Mouse (Mus musculus) stomach, embryonic 15.5 days (tissue): Measurements from ENCODE around the gene Slit3. TPM values are rescaled to one million over a fixed set of nuclear protein-coding genes. Genes with fewer than 3 reads are reported as not detected.

Experiments
- ATAC-seq: fragments of 200-750 bp; cut with Nextera tagmentation; 2 replicates; pipeline ENCODE4 v1.8.0; 2017; ENCODE audit warnings: low read depth, moderate number of reproducible peaks, moderate TSS enrichment; ENCODE audit not compliant: insufficient read depth, low FRiP score
- H3K27ac ChIP-seq: fragments of 300-500 bp; sonication (generic); 2 replicates; pipeline ENCODE4 v1.5.1; 2015; ENCODE audit warnings: mild to moderate bottlenecking, inconsistent platforms
- H3K27me3 ChIP-seq: fragments of 300-500 bp; sonication (generic); replicated peaks from 2 replicates; pipeline ENCODE4 v1.6.1; 2015; ENCODE audit warnings: inconsistent platforms
- H3K36me3 ChIP-seq: fragments of 300-500 bp; sonication (generic); 2 replicates; pipeline ENCODE4 v1.6.1; 2015; ENCODE audit warnings: inconsistent platforms
- H3K4me1 ChIP-seq: fragments of 300-500 bp; sonication (generic); 2 replicates; pipeline ENCODE4 v1.6.1; 2015; ENCODE audit warnings: inconsistent platforms
- H3K4me2 ChIP-seq: fragments of 300-500 bp; sonication (generic); 2 replicates; pipeline ENCODE4 v1.6.1; 2015; ENCODE audit warnings: mild to moderate bottlenecking, inconsistent platforms
- H3K4me3 ChIP-seq: fragments of 300-500 bp; sonication (generic); replicated peaks from 2 replicates; pipeline ENCODE4 v1.5.1; 2015; ENCODE audit warnings: inconsistent platforms
- H3K9ac ChIP-seq: fragments of 300-500 bp; sonication (generic); 2 replicates; pipeline ENCODE4 v1.6.1; 2015; ENCODE audit warnings: inconsistent platforms
- H3K9me3 ChIP-seq: fragments of 300-500 bp; sonication (generic); 2 replicates; pipeline ENCODE4 v1.6.1; 2016; ENCODE audit warnings: inconsistent platforms
- WGBS: fragments of 180-500 bp; shearing (Covaris S2); methylation state at CpG from one replicate; pipeline ENCODE4 v1.1.7; 2015; 5-methylcytosine and 5-hydroxymethylcytosine counted together
- polyA plus RNA-seq: library from polyadenylated mRNA; unstranded; fragments of >200 nt; fragmentation: Nextera tagmentation; extraction: Ambion mirVana; gene quantifications from 2 replicates; pipeline ENCODE4 v1.2.1, GENCODE M21; 2015

The Slit3 gene
- polyA plus RNA-seq, 1 experiment from 2014 or later = 18.9 TPM

DNA sequence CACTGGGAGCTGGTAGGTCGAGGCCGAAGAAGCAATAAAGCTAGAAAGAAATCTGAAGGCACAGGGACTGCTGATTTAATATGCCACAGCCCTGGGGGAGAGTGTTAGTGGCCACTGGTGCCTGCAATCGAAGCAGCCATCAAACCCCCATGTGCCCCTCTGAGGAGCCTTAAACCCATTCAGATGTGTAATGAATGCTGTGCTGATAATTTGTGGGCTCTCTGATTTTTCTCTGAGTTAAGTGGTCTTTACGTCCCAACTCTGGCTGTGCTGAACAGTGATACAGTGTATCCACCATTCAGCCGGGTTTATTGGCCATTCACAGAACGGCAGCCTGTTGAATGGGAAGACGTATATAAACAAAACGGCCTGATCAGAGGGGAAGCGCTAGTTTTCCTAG lies 83.1 kb downstream of the Slit3 start:
- WGBS = 33% methylated on average over 9 of the region's 9 CpGs
- no peak overlapping the region for H3K4me3 ChIP-seq
- H3K9me3 ChIP-seq = no peaks in the 10 kb centered on the region
- no peaks in the 10 kb centered on the region for H3K27me3 ChIP-seq
- no peak overlapping the region for H3K9ac ChIP-seq
- H3K36me3 ChIP-seq = no peaks in the 10 kb centered on the region
- no peak overlapping the region for H3K27ac ChIP-seq
- ATAC-seq = no peak
- H3K4me1 ChIP-seq = 0 out of 2 replicates have a peak, but pooled peaks cover 5% of the 10 kb centered on the region
- H3K4me2 ChIP-seq = no peak overlapping the region

GRCm38 (mm10) chr11:35210728-35211682 lies 90.0 kb downstream of the Slit3 start:
- H3K36me3 ChIP-seq = no peaks in the 10 kb centered on the region; the same call in 1 of the 2 replicates
- WGBS = 55% methylated on average over 14 of the region's 14 CpGs
- no peaks in the 10 kb centered on the region for H3K27me3 ChIP-seq
- H3K9me3 ChIP-seq = no peaks in the 10 kb centered on the region
- H3K9ac ChIP-seq = no peak overlapping the region
- 0 out of 2 replicates have a peak, but pooled peaks have one; percentile 27 for ATAC-seq
- H3K27ac ChIP-seq = no peak overlapping the region
- H3K4me3 ChIP-seq = no peak overlapping the region
- no peaks in the 10 kb centered on the region for H3K4me1 ChIP-seq
- H3K4me2 ChIP-seq = no peak overlapping the region

DNA sequence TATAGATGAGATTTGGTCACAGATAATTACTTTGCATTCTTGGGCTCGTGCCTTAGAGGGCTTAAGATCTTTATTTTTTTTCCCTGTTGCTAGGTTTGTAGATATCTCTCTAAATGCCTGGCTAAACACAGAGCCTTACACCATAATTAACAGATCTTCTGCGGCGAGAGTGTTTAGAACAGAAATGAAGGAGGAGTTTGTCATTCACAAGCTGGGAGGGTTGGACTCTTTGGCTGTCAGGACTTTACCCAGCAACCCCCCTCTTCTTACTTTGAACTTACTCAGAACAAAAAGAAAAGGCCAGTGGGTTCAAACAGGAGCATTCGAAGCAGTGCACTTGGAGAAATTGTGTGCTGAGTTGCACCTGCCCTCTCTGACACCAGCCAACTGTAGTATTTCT lies 103.0 kb downstream of the Slit3 start:
- Histone ChIP-seq H3K4me2 (no peak overlapping the region), H3K27me3 (no peaks in the 10 kb centered on the region), H3K9me3 (no peaks in the 10 kb centered on the region), H3K27ac (no peak overlapping the region), H3K9ac (no peak overlapping the region), H3K36me3 (no peaks in the 10 kb centered on the region), H3K4me3 (no peak overlapping the region), H3K4me1 (0 out of 2 replicates have a peak, but pooled peaks cover 4% of the 10 kb centered on the region)
- WGBS = 25% methylated on average over 4 of the region's 4 CpGs
- ATAC-seq = no peak

DNA sequence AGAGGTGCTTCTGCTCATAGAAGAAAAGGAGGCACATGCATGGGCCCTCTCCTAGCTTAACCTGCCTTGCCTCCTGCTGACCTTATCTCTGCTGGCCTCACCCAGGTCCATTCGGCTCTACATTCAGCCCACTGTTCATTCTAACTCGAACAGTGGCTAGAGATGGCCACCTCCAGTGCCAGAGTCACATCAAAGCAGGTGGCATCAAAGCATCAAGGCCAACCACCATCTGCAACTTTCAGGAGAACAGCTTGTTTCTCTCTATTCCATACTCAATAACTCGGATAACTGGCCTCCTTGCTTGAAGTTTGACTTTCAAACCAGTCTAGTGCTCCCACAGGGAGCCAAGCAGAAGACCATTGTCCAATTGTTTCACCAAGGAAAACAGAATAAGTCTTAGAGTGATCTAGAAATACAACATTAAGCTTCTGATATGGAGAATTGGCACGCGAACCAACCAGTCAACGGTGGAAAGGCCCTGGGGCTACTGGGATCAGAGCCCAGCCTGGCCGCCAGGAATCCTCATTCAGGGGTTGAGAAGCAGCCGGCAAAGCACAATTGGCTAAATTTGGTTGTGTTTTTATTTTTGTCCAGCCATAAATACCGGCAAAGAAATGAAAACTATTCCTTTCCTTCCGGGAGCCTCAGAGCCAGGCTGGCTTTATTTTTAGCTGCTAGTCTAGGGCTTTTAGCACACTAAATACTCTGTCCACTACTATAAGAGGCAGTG lies 110.5 kb downstream of the Slit3 start:
- H3K9ac ChIP-seq = no peak overlapping the region
- no peaks in the 10 kb centered on the region for H3K4me1 ChIP-seq
- 84% methylated on average over 10 of the region's 10 CpGs for WGBS
- H3K27ac ChIP-seq = no peak overlapping the region
- no peak overlapping the region for H3K4me3 ChIP-seq
- H3K36me3 ChIP-seq = no peaks in the 10 kb centered on the region
- H3K9me3 ChIP-seq = no peaks in the 10 kb centered on the region
- no peaks in the 10 kb centered on the region for H3K27me3 ChIP-seq
- no peak for ATAC-seq
- H3K4me2 ChIP-seq = no peak overlapping the region

GRCm38 (mm10) chr11:35232321-35232720 lies 111.3 kb downstream of the Slit3 start:
- ATAC-seq = no peak
- H3K36me3 ChIP-seq = no peaks in the 10 kb centered on the region
- H3K4me2 ChIP-seq = no peak overlapping the region
- no peaks in the 10 kb centered on the region for H3K4me1 ChIP-seq
- no peaks in the 10 kb centered on the region for H3K27me3 ChIP-seq
- H3K4me3 ChIP-seq = no peak overlapping the region
- no peak overlapping the region for H3K27ac ChIP-seq
- 89% methylated on average over 4 of the region's 4 CpGs for WGBS
- no peak overlapping the region for H3K9ac ChIP-seq
- H3K9me3 ChIP-seq = no peaks in the 10 kb centered on the region

GRCm38 (mm10) chr11:35241379-35241778 lies 120.4 kb downstream of the Slit3 start:
- no peaks in the 10 kb centered on the region for H3K9me3 ChIP-seq
- no peak overlapping the region for H3K9ac ChIP-seq
- no peak overlapping the region for H3K27ac ChIP-seq
- H3K4me2 ChIP-seq = no peak overlapping the region
- H3K4me1 ChIP-seq = no peaks in the 10 kb centered on the region
- no peaks in the 10 kb centered on the region for H3K36me3 ChIP-seq
- WGBS = 91% methylated on average over 7 of the region's 7 CpGs
- no peaks in the 10 kb centered on the region for H3K27me3 ChIP-seq
- ATAC-seq = no peak
- no peak overlapping the region for H3K4me3 ChIP-seq

GRCm38 (mm10) chr11:35243597-35243996 lies 122.6 kb downstream of the Slit3 start:
- Histone ChIP-seq H3K4me3 (no peak overlapping the region), H3K36me3 (no peaks in the 10 kb centered on the region), H3K4me1 (no peaks in the 10 kb centered on the region), H3K27me3 (no peaks in the 10 kb centered on the region), H3K27ac (no peak overlapping the region), H3K9me3 (no peaks in the 10 kb centered on the region), H3K4me2 (no peak overlapping the region), H3K9ac (no peak overlapping the region)
- ATAC-seq = no peak
- 88% methylated on average over 9 of the region's 9 CpGs for WGBS

DNA sequence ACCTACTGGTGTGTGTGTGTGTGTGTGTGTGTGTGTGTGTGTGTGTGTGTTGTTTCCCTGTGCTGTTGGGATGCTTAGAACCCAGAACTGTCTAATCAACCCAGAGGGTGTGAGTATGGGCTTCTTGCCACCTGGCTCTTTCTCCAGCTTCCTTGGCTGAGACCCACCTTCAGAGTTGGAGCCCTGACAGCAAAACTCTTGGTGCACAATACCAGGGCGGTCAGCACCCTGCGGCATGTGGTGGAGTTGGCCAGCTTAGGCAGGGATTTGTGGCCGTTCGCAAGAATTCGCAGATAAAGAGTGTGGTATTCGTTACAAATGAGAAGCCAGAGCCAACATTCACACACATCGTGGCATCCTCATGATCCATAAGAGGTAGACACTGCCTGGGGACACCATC lies 123.5 kb downstream of the Slit3 start:
- WGBS = 85% methylated on average over 7 of the region's 7 CpGs

DNA sequence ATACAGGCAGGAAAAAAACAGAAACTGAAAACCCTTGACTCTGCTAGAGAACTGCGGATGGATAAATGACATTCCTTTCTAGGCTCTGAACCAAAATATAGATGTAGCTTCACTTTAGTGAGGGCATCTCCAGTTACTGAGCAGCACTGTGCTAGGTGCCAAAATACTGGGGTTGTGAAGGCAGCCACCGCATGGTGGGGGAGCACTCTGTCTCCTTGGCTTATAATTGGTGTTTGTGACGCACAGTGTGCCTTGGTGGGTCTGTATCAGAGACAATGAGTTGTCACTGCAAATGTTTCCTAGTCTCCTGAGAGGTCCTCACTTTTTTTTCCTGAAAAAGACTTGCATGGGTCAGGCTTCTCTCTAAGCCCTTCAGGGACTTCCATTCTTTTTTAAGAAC lies 125.6 kb downstream of the Slit3 start:
- ATAC-seq = no peak
- Histone ChIP-seq H3K9ac (no peak overlapping the region), H3K27me3 (no peaks in the 10 kb centered on the region), H3K36me3 (no peaks in the 10 kb centered on the region), H3K4me3 (no peak overlapping the region), H3K4me1 (no peaks in the 10 kb centered on the region), H3K9me3 (no peaks in the 10 kb centered on the region), H3K27ac (no peak overlapping the region), H3K4me2 (no peak overlapping the region)
- 73% methylated on average over 3 of the region's 3 CpGs for WGBS

More for the DNA sequence above, 123.5 kb downstream of the Slit3 start:
- H3K9me3 ChIP-seq = no peaks in the 10 kb centered on the region
- no peaks in the 10 kb centered on the region for H3K36me3 ChIP-seq
- H3K9ac ChIP-seq = no peak overlapping the region
- H3K4me1 ChIP-seq = no peaks in the 10 kb centered on the region
- H3K27me3 ChIP-seq = no peaks in the 10 kb centered on the region
- no peak for ATAC-seq
- H3K27ac ChIP-seq = no peak overlapping the region
- no peak overlapping the region for H3K4me2 ChIP-seq
- no peak overlapping the region for H3K4me3 ChIP-seq

DNA sequence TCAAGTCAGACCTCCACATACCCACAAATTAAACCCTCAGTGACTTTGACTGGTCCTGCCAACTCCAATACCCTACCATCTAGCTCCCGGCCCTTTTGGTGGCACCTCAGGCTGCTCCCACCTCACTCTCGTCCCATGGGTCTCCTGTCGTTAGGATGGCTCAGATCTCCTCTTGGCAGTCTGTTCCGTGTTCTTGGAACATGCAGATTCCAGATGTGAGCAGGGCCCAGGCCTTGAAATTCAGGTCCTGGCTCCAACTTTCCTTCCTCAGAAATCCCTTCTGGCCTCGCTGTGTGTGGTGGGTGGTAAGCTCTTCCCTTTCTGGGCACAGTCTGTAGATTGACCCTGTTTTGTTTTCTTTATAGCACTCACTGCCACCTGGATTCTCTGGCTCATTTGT lies 127.1 kb downstream of the Slit3 start:
- H3K4me2 ChIP-seq = no peak overlapping the region
- no peak for ATAC-seq
- H3K9me3 ChIP-seq = no peaks in the 10 kb centered on the region
- H3K27me3 ChIP-seq = no peaks in the 10 kb centered on the region
- no peaks in the 10 kb centered on the region for H3K4me1 ChIP-seq
- no peak overlapping the region for H3K9ac ChIP-seq
- H3K4me3 ChIP-seq = no peak overlapping the region
- 68% methylated on average over 5 of the region's 5 CpGs for WGBS
- H3K27ac ChIP-seq = no peak overlapping the region
- H3K36me3 ChIP-seq = no peaks in the 10 kb centered on the region

DNA sequence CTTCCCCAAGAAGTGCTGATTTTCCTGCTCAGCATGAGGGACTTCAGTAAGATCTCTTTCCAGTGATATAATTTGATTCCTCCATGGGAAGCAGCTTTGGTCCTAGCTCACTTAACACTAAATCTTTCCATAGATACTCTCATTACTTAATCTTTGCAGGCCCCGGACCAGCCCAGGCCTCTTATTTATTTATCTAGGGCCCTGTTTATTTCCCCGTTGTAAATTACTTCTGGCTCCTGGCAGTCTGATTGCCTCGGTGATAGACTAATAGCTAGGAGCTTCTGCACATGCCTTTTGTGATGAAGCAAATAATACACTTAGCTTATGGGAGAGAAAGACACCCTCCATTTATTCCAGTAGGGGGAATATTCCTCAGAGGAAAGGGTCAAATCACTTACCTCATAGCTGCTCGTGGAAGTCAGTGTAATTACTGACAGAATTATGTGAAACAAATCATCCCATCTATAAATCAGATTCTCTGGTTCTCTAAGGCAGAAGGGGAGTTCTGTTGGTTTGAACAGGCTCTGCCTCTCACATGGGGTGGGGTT lies 129.9 kb downstream of the Slit3 start:
- no peak overlapping the region for H3K4me2 ChIP-seq
- no peak overlapping the region for H3K4me3 ChIP-seq
- no peak for ATAC-seq
- H3K9me3 ChIP-seq = no peaks in the 10 kb centered on the region
- no peaks in the 10 kb centered on the region for H3K27me3 ChIP-seq
- H3K9ac ChIP-seq = no peak overlapping the region
- H3K4me1 ChIP-seq = no peaks in the 10 kb centered on the region
- H3K36me3 ChIP-seq = no peaks in the 10 kb centered on the region
- 27% methylated on average over 4 of the region's 4 CpGs for WGBS
- no peak overlapping the region for H3K27ac ChIP-seq

GRCm38 (mm10) chr11:35251910-35252309 lies 130.9 kb downstream of the Slit3 start:
- no peak overlapping the region for H3K27ac ChIP-seq
- H3K27me3 ChIP-seq = no peaks in the 10 kb centered on the region
- H3K4me3 ChIP-seq = no peak overlapping the region
- no peak overlapping the region for H3K9ac ChIP-seq
- ATAC-seq = no peak
- H3K4me1 ChIP-seq = no peaks in the 10 kb centered on the region
- no peaks in the 10 kb centered on the region for H3K9me3 ChIP-seq
- H3K4me2 ChIP-seq = no peak overlapping the region
- 81% methylated on average over 4 of the region's 4 CpGs for whole genome bisulfite sequencing
- H3K36me3 ChIP-seq = no peaks in the 10 kb centered on the region
